Mouse (Mus musculus): ENCODE data around the gene Btbd9. TPM values are rescaled to one million over a fixed set of nuclear protein-coding genes. Genes with fewer than 3 reads are reported as not detected.

The Btbd9 gene
- total and polyA plus RNA-seq, 3 experiments: 24.7 to 33.8 TPM; not detected in 1

DNA sequence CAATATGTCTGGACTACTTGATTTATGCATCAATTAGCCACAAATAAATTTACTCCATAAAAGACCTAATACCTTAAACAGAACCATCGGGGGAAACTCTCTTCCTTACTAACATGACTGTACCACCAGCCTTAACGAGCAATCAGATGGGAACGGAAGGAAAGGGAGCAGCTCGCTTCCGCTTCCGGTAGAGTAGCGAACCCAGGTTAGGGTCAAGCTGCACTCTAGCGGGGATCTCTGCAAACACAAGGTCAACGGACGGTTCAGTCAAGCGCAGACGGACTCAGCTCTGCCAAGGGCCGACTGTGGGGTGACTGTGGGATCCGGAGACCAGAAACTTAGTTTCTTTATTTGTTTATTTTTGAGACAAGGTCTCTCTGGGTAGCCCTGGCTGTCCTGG is 25.9 kb upstream of the Btbd9 start:
- Histone ChIP-seq H3K27ac (ENCODE audit: control insufficient read depth, low read depth, low read length) (no peak overlapping the region), H3K9ac (ENCODE audit: control insufficient read depth, low read depth, low read length, poor library complexity, severe bottlenecking) (no peak overlapping the region), H3K79me2 (ENCODE audit: control insufficient read depth, insufficient read depth, low read length, poor library complexity) (peaks cover 17% of the 10 kb centered on the region), H3K9me3 (replicated peaks; ENCODE audit: insufficient read depth, low read length) (no peaks in the 10 kb centered on the region), H3K4me1 (ENCODE audit: control insufficient read depth in 1 of 2, insufficient read depth in 2 of 2, low read length in 2 of 2) (no peaks in the 10 kb centered on the region), H3K4me3 (ENCODE audit: control insufficient read depth in 1 of 2, insufficient read depth in 1 of 2, low read depth in 2 of 2, low read length in 2 of 2) (no peak overlapping the region), H3K36me3 (ENCODE audit: control insufficient read depth in 1 of 2, insufficient read depth in 2 of 2, low read length in 2 of 2) (peaks cover 0 to 55% of the 10 kb centered on the region in 2 experiments; a peak in 2 of 4 replicates), H3K27me3 (ENCODE audit: control insufficient read depth in 1 of 2, insufficient read depth in 2 of 2, low read length in 2 of 2) (no peaks in the 10 kb centered on the region)
- TF ChIP-seq POLR2AphosphoS5 (IDR thresholded peaks at IDR 0.05; ENCODE audit: borderline replicate concordance, low read depth, low read length): no peak
- TF ChIP-seq CHD1 (IDR thresholded peaks at IDR 0.05; ENCODE audit: low read depth, low read length): no peak
- TF ChIP-seq TBP (IDR thresholded peaks at IDR 0.05; ENCODE audit: low read depth, low read length): no peak
- TF ChIP-seq GATA1 (IDR thresholded peaks at IDR 0.05; ENCODE audit: low read depth, low read length): no peak
- TF ChIP-seq MXI1 (IDR thresholded peaks at IDR 0.05; ENCODE audit: low read depth, low read length): no peak
- no peak for TF ChIP-seq NRF1 (IDR thresholded peaks at IDR 0.05; ENCODE audit: insufficient read depth, low read depth, low read length, poor library complexity, severe bottlenecking)
- TF ChIP-seq BHLHE40 (IDR thresholded peaks at IDR 0.05; ENCODE audit: borderline replicate concordance, low read depth, low read length): no peak
- no peak for TF ChIP-seq ELF1 (IDR thresholded peaks at IDR 0.05; ENCODE audit: low read depth, low read length)
- no peak for TF ChIP-seq CTCF (IDR thresholded peaks at IDR 0.05 in 2 of 3, conservative IDR thresholded peaks at IDR 0.05 in 1 of 3; ENCODE audit: control insufficient read depth in 1 of 3, insufficient read depth in 1 of 3, low read depth in 2 of 3, low read length in 3 of 3, poor library complexity in 1 of 3, severe bottlenecking in 1 of 3)
- no peak for TF ChIP-seq TAL1 (IDR thresholded peaks at IDR 0.05; ENCODE audit: low read length)
- TF ChIP-seq KAT2A (conservative IDR thresholded peaks at IDR 0.05; ENCODE audit: low read depth, low read length): no peak
- TF ChIP-seq JUND (IDR thresholded peaks at IDR 0.05; ENCODE audit: low read depth, low read length): no peak
- TF ChIP-seq ETS1 (IDR thresholded peaks at IDR 0.05; ENCODE audit: low read depth, low read length): no peak
- no peak for DNase-seq (ENCODE audit: low read depth, low spot score)

DNA sequence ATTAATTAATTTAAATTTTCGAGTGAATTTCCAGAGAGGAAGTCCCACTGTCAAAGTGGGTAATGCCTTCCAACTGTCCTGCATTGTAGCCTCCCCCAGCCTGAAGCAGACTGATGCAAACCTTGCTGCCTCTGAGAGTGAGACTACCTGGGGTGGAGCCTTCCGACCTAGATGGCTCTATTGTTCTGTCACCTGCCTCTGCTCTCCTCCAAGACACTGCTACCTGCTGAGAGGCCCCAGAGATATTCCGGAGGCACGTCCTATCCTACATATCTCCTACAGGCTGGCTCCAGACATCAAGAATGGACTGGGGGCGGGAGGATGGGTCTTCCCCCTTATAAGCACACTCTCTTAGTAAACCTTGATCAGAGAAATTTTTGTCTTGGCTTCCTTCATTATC is 22.0 kb upstream of the Btbd9 start:
- TF ChIP-seq MAFK (IDR thresholded peaks at IDR 0.05; ENCODE audit: borderline replicate concordance, low read depth, low read length) (no peak), NELFE (IDR thresholded peaks at IDR 0.05; ENCODE audit: low read depth, low read length) (no peak), ZC3H11A (IDR thresholded peaks at IDR 0.05; ENCODE audit: low read depth, low read length) (no peak), USF1 (IDR thresholded peaks at IDR 0.05; ENCODE audit: low read depth, low read length) (no peak), GABPA (IDR thresholded peaks at IDR 0.05; ENCODE audit: low read depth, low read length) (no peak), SIN3A (IDR thresholded peaks at IDR 0.05; ENCODE audit: low read length) (no peak), POLR2AphosphoS5 (IDR thresholded peaks at IDR 0.05; ENCODE audit: borderline replicate concordance, low read depth, low read length) (no peak), KAT2A (conservative IDR thresholded peaks at IDR 0.05; ENCODE audit: low read depth, low read length) (no peak), USF2 (IDR thresholded peaks at IDR 0.05; ENCODE audit: borderline replicate concordance in 1 of 2, insufficient read depth in 1 of 2, low read depth in 1 of 2, low read length in 2 of 2) (no peak), BHLHE40 (IDR thresholded peaks at IDR 0.05; ENCODE audit: borderline replicate concordance, low read depth, low read length) (no peak), RAD21 (IDR thresholded peaks at IDR 0.05; ENCODE audit: low read depth, low read length) (no peak), CHD2 (IDR thresholded peaks at IDR 0.05; ENCODE audit: low read length) (no peak), MYB (IDR thresholded peaks at IDR 0.05; ENCODE audit: low read depth, low read length) (no peak), TAL1 (IDR thresholded peaks at IDR 0.05; ENCODE audit: low read length) (no peak), ETS1 (IDR thresholded peaks at IDR 0.05; ENCODE audit: low read depth, low read length) (no peak), CHD1 (IDR thresholded peaks at IDR 0.05; ENCODE audit: low read depth, low read length) (no peak), SMC3 (IDR thresholded peaks at IDR 0.05; ENCODE audit: low read depth, low read length) (no peak), GATA1 (IDR thresholded peaks at IDR 0.05; ENCODE audit: low read depth, low read length) (no peak), HCFC1 (IDR thresholded peaks at IDR 0.05; ENCODE audit: low read depth, low read length) (no peak), MAX (IDR thresholded peaks at IDR 0.05; ENCODE audit: low read length) (no peak)
- no peak for DNase-seq (ENCODE audit: low read depth, low spot score)
- Histone ChIP-seq H3K79me2 (ENCODE audit: control insufficient read depth, insufficient read depth, low read length, poor library complexity) (no peaks in the 10 kb centered on the region; the same call in 1 of the 2 replicates), H3K27me3 (ENCODE audit: control insufficient read depth in 1 of 2, insufficient read depth in 2 of 2, low read length in 2 of 2) (no peaks in the 10 kb centered on the region), H3K27ac (ENCODE audit: control insufficient read depth, low read depth, low read length) (no peak overlapping the region), H3K9me3 (replicated peaks; ENCODE audit: insufficient read depth, low read length) (no peaks in the 10 kb centered on the region), H3K9ac (ENCODE audit: control insufficient read depth, low read depth, low read length, poor library complexity, severe bottlenecking) (no peak overlapping the region), H3K4me3 (ENCODE audit: control insufficient read depth in 1 of 2, insufficient read depth in 1 of 2, low read depth in 2 of 2, low read length in 2 of 2) (no peak overlapping the region), H3K4me1 (ENCODE audit: control insufficient read depth in 1 of 2, insufficient read depth in 2 of 2, low read length in 2 of 2) (no peaks in the 10 kb centered on the region), H3K36me3 (ENCODE audit: control insufficient read depth in 1 of 2, insufficient read depth in 2 of 2, low read length in 2 of 2) (peaks cover 0 to 70% of the 10 kb centered on the region in 2 experiments; a peak in 2 of 4 replicates)

Data from MEL (cell line).